Mouse (Mus musculus) kidney, embryonic 14.5 days (tissue): ENCODE results near the gene Inpp5a. TPM values are rescaled to one million over a fixed set of nuclear protein-coding genes. Genes with fewer than 3 reads are reported as not detected.

Experiments used
- ATAC-seq: fragments of 200-750 bp; cut with Nextera tagmentation; 2 replicates; pipeline ENCODE4 v1.8.0; 2017; ENCODE audit warnings: moderate number of reproducible peaks, mild to moderate bottlenecking, moderate TSS enrichment, moderate library complexity; ENCODE audit not compliant: low FRiP score, low TSS enrichment
- H3K27ac ChIP-seq: fragments of 300-500 bp; sonication (generic); 2 replicates; pipeline ENCODE4 v1.5.1; 2014; ENCODE audit warnings: low read depth, mild to moderate bottlenecking, low read length, moderate library complexity, mixed read lengths
- H3K27me3 ChIP-seq: fragments of 300-500 bp; sonication (generic); 2 replicates; pipeline ENCODE4 v1.6.1; 2014; ENCODE audit warnings: mild to moderate bottlenecking, low read length; ENCODE audit not compliant: control insufficient read depth, insufficient read depth
- H3K36me3 ChIP-seq: fragments of 300-500 bp; sonication (generic); 2 replicates; pipeline ENCODE4 v1.6.1; 2014; ENCODE audit warnings: low read length, mixed read lengths; ENCODE audit not compliant: control insufficient read depth, insufficient read depth
- H3K4me1 ChIP-seq: fragments of 300-500 bp; sonication (generic); 2 replicates; pipeline ENCODE4 v1.6.1; 2014; ENCODE audit warnings: low read length, mixed read lengths; ENCODE audit not compliant: control insufficient read depth, insufficient read depth
- H3K4me2 ChIP-seq: fragments of 300-500 bp; sonication (generic); replicated peaks from 2 replicates; pipeline ENCODE4 v1.6.1; 2014; ENCODE audit warnings: low read depth, mild to moderate bottlenecking, low read length
- H3K4me3 ChIP-seq: fragments of 300-500 bp; sonication (generic); 2 replicates; pipeline ENCODE4 v1.5.1; 2014; ENCODE audit warnings: mild to moderate bottlenecking, low read length
- H3K9ac ChIP-seq: fragments of 300-500 bp; sonication (generic); 2 replicates; pipeline ENCODE4 v1.6.1; 2014; ENCODE audit warnings: low read depth, mild to moderate bottlenecking, low read length, moderate library complexity
- H3K9me3 ChIP-seq: fragments of 300-500 bp; sonication (generic); 2 replicates; pipeline ENCODE4 v1.6.1; 2016; ENCODE audit warnings: low read length; ENCODE audit not compliant: control insufficient read depth
- WGBS: fragments of 180-500 bp; shearing (Covaris S2); extraction: QIAGEN DNeasy Blood & Tissue Kit; methylation state at CpG from one replicate; pipeline ENCODE4 v1.1.7; 2014; 5-methylcytosine and 5-hydroxymethylcytosine counted together
- polyA plus RNA-seq: library from polyadenylated mRNA; unstranded; fragments of >200 nt; fragmentation: Nextera tagmentation; extraction: Ambion mirVana; gene quantifications from 2 replicates; pipeline ENCODE4 v1.2.1, GENCODE M21; 2014

Inpp5a gene
- polyA plus RNA-seq, 1 experiment from 2014 or later = 26.1 TPM

- Histone ChIP-seq H3K27me3 (no peaks in the 10 kb centered on the region), H3K4me1 (0 out of 2 replicates have a peak, but pooled peaks cover 9% of the 10 kb centered on the region), H3K9me3 (no peaks in the 10 kb centered on the region), H3K9ac (no peak overlapping the region), H3K4me2 (no peak overlapping the region), H3K4me3 (no peak overlapping the region), H3K27ac (no peak overlapping the region), H3K36me3 (no peaks in the 10 kb centered on the region)
- 84% methylated on average over 8 of the region's 8 CpGs for WGBS
- no peak for ATAC-seq
Measured at GRCm38 (mm10) chr7:139401791-139402190, 12.9 kb downstream of the Inpp5a start.

GRCm38 (mm10) chr7:139402721-139403120 lies 13.8 kb downstream of the Inpp5a start:
- H3K27me3 ChIP-seq = no peaks in the 10 kb centered on the region
- H3K27ac ChIP-seq = no peak overlapping the region
- no peak overlapping the region for H3K4me3 ChIP-seq
- H3K4me2 ChIP-seq = no peak overlapping the region
- H3K9me3 ChIP-seq = no peaks in the 10 kb centered on the region
- ATAC-seq = no peak
- H3K36me3 ChIP-seq = no peaks in the 10 kb centered on the region
- 0 out of 2 replicates have a peak, but pooled peaks cover 8% of the 10 kb centered on the region for H3K4me1 ChIP-seq
- 91% methylated on average over 4 of the region's 4 CpGs for WGBS
- no peak overlapping the region for H3K9ac ChIP-seq

- WGBS = 91% methylated on average over 2 of the region's 2 CpGs
- H3K9me3 ChIP-seq = no peaks in the 10 kb centered on the region
- no peak overlapping the region for H3K4me3 ChIP-seq
Measured at GRCm38 (mm10) chr7:139406581-139406980, 17.7 kb downstream of the Inpp5a start.

GRCm38 (mm10) chr7:139407966-139408365 lies 19.1 kb downstream of the Inpp5a start:
- no peak for ATAC-seq
- no peak overlapping the region for H3K4me3 ChIP-seq
- H3K27me3 ChIP-seq = no peaks in the 10 kb centered on the region
- no peak overlapping the region for H3K27ac ChIP-seq
- peaks cover 16% of the 10 kb centered on the region for H3K4me1 ChIP-seq
- H3K9me3 ChIP-seq = no peaks in the 10 kb centered on the region
- H3K4me2 ChIP-seq = no peak overlapping the region
- H3K9ac ChIP-seq = no peak overlapping the region
- H3K36me3 ChIP-seq = no peaks in the 10 kb centered on the region

More at GRCm38 (mm10) chr7:139406581-139406980, 17.7 kb downstream of the Inpp5a start:
- no peaks in the 10 kb centered on the region for H3K36me3 ChIP-seq
- H3K4me2 ChIP-seq = no peak overlapping the region
- ATAC-seq = no peak
- H3K27ac ChIP-seq = no peak overlapping the region
- no peak overlapping the region for H3K9ac ChIP-seq
- H3K27me3 ChIP-seq = no peaks in the 10 kb centered on the region
- H3K4me1 ChIP-seq = peaks cover 3% of the 10 kb centered on the region

GRCm38 (mm10) chr7:139409903-139410302 lies 21.0 kb downstream of the Inpp5a start:
- Histone ChIP-seq H3K27me3 (no peaks in the 10 kb centered on the region), H3K4me1 (peaks cover 16% of the 10 kb centered on the region), H3K27ac (no peak overlapping the region), H3K36me3 (no peaks in the 10 kb centered on the region), H3K9me3 (no peaks in the 10 kb centered on the region), H3K9ac (no peak overlapping the region), H3K4me2 (no peak overlapping the region), H3K4me3 (no peak overlapping the region)
- ATAC-seq = no peak
- 92% methylated on average over 5 of the region's 5 CpGs for WGBS

- no peaks in the 10 kb centered on the region for H3K9me3 ChIP-seq
- no peaks in the 10 kb centered on the region for H3K36me3 ChIP-seq
- H3K9ac ChIP-seq = no peak overlapping the region
- no peaks in the 10 kb centered on the region for H3K27me3 ChIP-seq
- 26% methylated on average over 8 of the region's 8 CpGs for WGBS
- peak; percentile 54 for ATAC-seq
- no peak overlapping the region; the same call in 1 of the 2 replicates for H3K27ac ChIP-seq
- H3K4me3 ChIP-seq = no peak overlapping the region
- no peak overlapping the region for H3K4me2 ChIP-seq
- peaks cover 23% of the 10 kb centered on the region for H3K4me1 ChIP-seq
Measured at GRCm38 (mm10) chr7:139412223-139412950, 23.5 kb downstream of the Inpp5a start.

GRCm38 (mm10) chr7:139413400-139413799 lies 24.5 kb downstream of the Inpp5a start:
- Histone ChIP-seq H3K9me3 (no peaks in the 10 kb centered on the region), H3K4me1 (peaks cover 23% of the 10 kb centered on the region), H3K27me3 (no peaks in the 10 kb centered on the region), H3K9ac (no peak overlapping the region), H3K4me3 (no peak overlapping the region), H3K27ac (no peak overlapping the region), H3K36me3 (no peaks in the 10 kb centered on the region), H3K4me2 (no peak overlapping the region)
- ATAC-seq = no peak
- WGBS = 81% methylated on average over 3 of the region's 3 CpGs

- Histone ChIP-seq H3K4me1 (peaks cover 23% of the 10 kb centered on the region), H3K9me3 (no peaks in the 10 kb centered on the region), H3K9ac (no peak overlapping the region), H3K4me2 (no peak overlapping the region), H3K36me3 (no peaks in the 10 kb centered on the region), H3K27me3 (no peaks in the 10 kb centered on the region), H3K27ac (no peak overlapping the region), H3K4me3 (no peak overlapping the region)
- ATAC-seq = no peak
Measured at GRCm38 (mm10) chr7:139415616-139416225, 26.8 kb downstream of the Inpp5a start.

GRCm38 (mm10) chr7:139418371-139418770 lies 29.5 kb downstream of the Inpp5a start:
- Histone ChIP-seq H3K4me3 (no peak overlapping the region), H3K9me3 (no peaks in the 10 kb centered on the region), H3K4me1 (peaks cover 7% of the 10 kb centered on the region), H3K9ac (no peak overlapping the region), H3K27ac (no peak overlapping the region), H3K36me3 (no peaks in the 10 kb centered on the region), H3K4me2 (no peak overlapping the region), H3K27me3 (no peaks in the 10 kb centered on the region)
- ATAC-seq = no peak
- 89% methylated on average over 1 of the region's 1 CpGs for WGBS
